Mouse (Mus musculus) cerebellum, adult 2 months (tissue): ENCODE measurements around the gene Rnase13.
A peak's percentile ranks its signal among the peaks of the same experiment; 100 is the strongest.

ENCODE experiments used
- CTCF ChIP-seq: fragments of 200-500 bp; IDR thresholded peaks from 2 replicates; pipeline ENCODE4 v1.5.1; 2011; ENCODE audit warnings: low read depth, mild to moderate bottlenecking, control low read depth, low read length, moderate library complexity, borderline replicate concordance; ENCODE audit not compliant: insufficient read depth
- POLR2A ChIP-seq: fragments of 200-500 bp; IDR thresholded peaks from 2 replicates; pipeline ENCODE4 v1.6.1; 2011; ENCODE audit warnings: low read length, control low read depth, borderline replicate concordance; ENCODE audit not compliant: insufficient read depth

GRCm38 (mm10) chr14:51913062-51913959, 9.3 kb downstream of the Rnase13 start:
- no peak for TF ChIP-seq CTCF
- TF ChIP-seq POLR2A, result 0 out of 2 replicates have a peak, but pooled peaks have one; percentile 16
